Mouse (Mus musculus) cerebral cortex, adult 2 months (tissue): ENCODE results near the gene Cul7.

Source experiments
- WGBS: fragments of 180-500 bp; shearing (Covaris S2); methylation state at CpG from one replicate; pipeline ENCODE4 v1.1.7; 2018; 5-methylcytosine and 5-hydroxymethylcytosine counted together

The Cul7 gene

GRCm38 (mm10) chr17:46704887-46705835 is 55.0 kb downstream of the Cul7 start, which contains the start of gene Ppp2r5d:
Gene Ppp2r5d, minus strand, starts transcription at chr17:46705111.
- WGBS: 1% methylated on average over 48 of the region's 48 CpGs

GRCm38 (mm10) chr17:46706375-46707089 is 56.4 kb downstream of the Cul7 start:
- WGBS: 89% methylated on average over 14 of the region's 14 CpGs

- WGBS: 7% methylated on average over 36 of the region's 36 CpGs
Observed at GRCm38 (mm10) chr17:46710959-46711597, 60.9 kb downstream of the Cul7 start, which contains the start of gene Pex6. Gene Pex6, plus strand, starts transcription at chr17:46711463.

- WGBS: under 1% methylated on average over 72 of the region's 76 CpGs
Observed at GRCm38 (mm10) chr17:46711612-46712271, 61.6 kb downstream of the Cul7 start.

- 50% methylated on average over 7 of the region's 7 CpGs for WGBS
Observed at GRCm38 (mm10) chr17:46712442-46712841, 62.3 kb downstream of the Cul7 start.

GRCm38 (mm10) chr17:46713849-46714248 is 63.7 kb downstream of the Cul7 start:
- 78% methylated on average over 9 of the region's 9 CpGs for WGBS
